Mouse (Mus musculus) cortical plate, adult 2 months (tissue): ENCODE data around the gene Gm4756. TPM values are rescaled to one million over a fixed set of nuclear protein-coding genes. Genes with fewer than 3 reads are reported as not detected.
A peak's percentile ranks its signal among the peaks of the same experiment; 100 is the strongest.

Source experiments
- H3K27ac ChIP-seq: fragments of 200-500 bp; 2 replicates; pipeline ENCODE4 v1.5.1; 2012; ENCODE audit warnings: low read length, control low read depth, inconsistent platforms; ENCODE audit not compliant: insufficient read depth
- H3K4me1 ChIP-seq: fragments of 200-500 bp; 2 replicates; pipeline ENCODE4 v1.6.1; 2011; ENCODE audit warnings: low read length; ENCODE audit not compliant: control insufficient read depth, insufficient read depth
- H3K4me3 ChIP-seq: fragments of 200-500 bp; 2 replicates; pipeline ENCODE4 v1.5.1; 2011; ENCODE audit warnings: mild to moderate bottlenecking, low read length, control low read depth; ENCODE audit not compliant: insufficient read depth
- CTCF ChIP-seq: fragments of 200-500 bp; IDR thresholded peaks from 2 replicates; pipeline ENCODE4 v1.5.1; 2011; ENCODE audit warnings: mild to moderate bottlenecking, control low read depth, low read length; ENCODE audit not compliant: insufficient read depth; ENCODE audit errors: extremely low read depth
- POLR2A ChIP-seq: fragments of 200-500 bp; IDR thresholded peaks from 2 replicates; pipeline ENCODE4 v1.6.1; 2011; ENCODE audit warnings: mild to moderate bottlenecking, low read length, control low read depth; ENCODE audit not compliant: insufficient read depth; ENCODE audit errors: extremely low read depth
- polyA plus RNA-seq: library from polyadenylated mRNA; depleted of rRNA; stranded (reverse); fragments of >200 nt; gene quantifications from 2 replicates; pipeline ENCODE4 v1.2.3, GENCODE M21; 2012

Gene Gm4756
- polyA plus RNA-seq, 1 experiment, result not detected

GRCm38 (mm10) chr12:72592991-72593390, 56.5 kb downstream of the Gm4756 start:
- Histone ChIP-seq H3K4me1 (no peaks in the 10 kb centered on the region), H3K27ac (no peak overlapping the region), H3K4me3 (no peak overlapping the region)
- no peak for TF ChIP-seq CTCF

DNA sequence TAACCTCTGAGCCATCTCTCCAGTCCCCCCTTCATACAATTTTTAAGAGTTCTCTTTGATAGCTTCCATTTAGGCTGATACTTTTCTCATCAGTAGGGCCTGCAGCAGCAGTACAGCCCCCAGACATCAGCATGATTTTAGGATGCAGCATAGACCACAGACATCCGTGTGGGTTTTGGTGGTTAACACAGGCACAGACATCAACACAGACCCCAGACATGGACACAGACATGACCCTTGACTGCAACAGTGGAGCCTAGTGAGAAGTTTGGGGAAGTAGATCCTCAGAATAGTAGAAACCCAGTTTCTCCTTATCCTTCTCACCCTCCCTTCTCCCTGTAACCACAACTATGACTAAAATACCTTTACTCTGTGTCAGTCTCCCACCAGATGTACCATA, 64.1 kb downstream of the Gm4756 start:
- Histone ChIP-seq H3K4me3 (no peak overlapping the region), H3K27ac (no peak overlapping the region), H3K4me1 (no peaks in the 10 kb centered on the region)
- TF ChIP-seq POLR2A, result no peak
- TF ChIP-seq CTCF, result no peak

DNA sequence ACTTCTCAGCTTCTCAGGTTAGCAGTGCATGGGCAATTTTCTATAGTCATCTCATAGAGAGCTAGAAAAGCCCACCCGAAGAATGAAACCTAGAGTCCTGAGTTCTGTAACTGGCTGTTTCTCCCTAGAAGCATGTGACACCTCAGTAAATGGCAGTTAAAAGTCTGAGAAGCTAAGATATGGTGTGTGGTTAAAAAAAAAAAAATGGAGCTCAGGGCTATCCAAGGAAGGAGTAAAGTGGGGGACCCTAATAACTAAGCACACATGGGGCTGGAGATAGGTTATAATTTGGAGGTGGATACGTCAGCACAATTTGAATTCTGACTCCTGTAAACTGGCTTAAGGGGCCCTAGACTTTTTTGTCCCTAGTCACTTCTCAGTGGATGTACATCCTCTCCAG, 66.4 kb downstream of the Gm4756 start:
- no peaks in the 10 kb centered on the region for H3K4me1 ChIP-seq
- no peak overlapping the region for H3K4me3 ChIP-seq
- TF ChIP-seq CTCF (no peak), POLR2A (no peak)
- no peak overlapping the region for H3K27ac ChIP-seq

DNA sequence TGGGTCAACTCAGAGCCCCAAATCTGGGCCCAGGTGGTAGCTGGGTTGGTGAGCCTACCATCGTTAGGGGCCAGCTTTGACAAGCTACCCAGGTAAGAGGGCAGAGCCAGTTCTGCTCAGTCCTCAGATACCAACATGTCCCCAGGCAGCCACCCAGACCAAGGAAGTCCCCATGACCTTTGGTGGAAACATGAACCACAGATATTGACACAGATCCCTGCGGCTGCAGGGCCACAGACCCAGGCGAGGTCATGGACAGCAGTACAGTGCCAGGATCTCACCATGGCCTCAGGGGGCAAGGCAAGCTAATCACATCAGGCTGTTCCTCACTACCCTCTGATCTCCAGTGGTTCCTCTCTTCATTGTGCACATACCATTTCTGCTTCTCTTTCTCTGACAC, 67.4 kb downstream of the Gm4756 start:
- no peak for TF ChIP-seq POLR2A
- Histone ChIP-seq H3K4me3 (no peak overlapping the region), H3K27ac (no peak overlapping the region), H3K4me1 (no peaks in the 10 kb centered on the region)

- no peak overlapping the region for H3K27ac ChIP-seq
- H3K4me1 ChIP-seq, result no peaks in the 10 kb centered on the region
- H3K4me3 ChIP-seq, result no peak overlapping the region
- TF ChIP-seq CTCF, result no peak
- TF ChIP-seq POLR2A, result no peak
These were observed 85.1 kb downstream of the Gm4756 start for GRCm38 (mm10) chr12:72564281-72564795.

- H3K4me3 ChIP-seq, result no peak overlapping the region
- H3K27ac ChIP-seq, result no peak overlapping the region
- TF ChIP-seq CTCF (no peak), POLR2A (no peak)
- H3K4me1 ChIP-seq, result no peaks in the 10 kb centered on the region
These were observed 95.1 kb downstream of the Gm4756 start for GRCm38 (mm10) chr12:72554347-72554746.

GRCm38 (mm10) chr12:72538571-72538970, 110.9 kb downstream of the Gm4756 start:
- no peak overlapping the region for H3K27ac ChIP-seq
- TF ChIP-seq POLR2A (no peak), CTCF (no peak)
- H3K4me1 ChIP-seq, result no peaks in the 10 kb centered on the region; the same call in 1 of the 2 replicates
- H3K4me3 ChIP-seq, result no peak overlapping the region

- TF ChIP-seq CTCF (no peak), POLR2A (peak; percentile 67)
- Histone ChIP-seq H3K27ac (no peak within 1 kb of the TSS), H3K4me1 (no peaks in the 10 kb centered on the region; the same call in 1 of the 2 replicates), H3K4me3 (peak within 1 kb of the TSS; percentile 59)
These were observed 113.4 kb downstream of the Gm4756 start, which contains the start of gene Pcnx4 for GRCm38 (mm10) chr12:72536021-72536597. TSS of gene Pcnx4 (plus strand) at chr12:72536383.

GRCm38 (mm10) chr12:72535599-72535998, 113.9 kb downstream of the Gm4756 start:
- no peaks in the 10 kb centered on the region; the same call in 1 of the 2 replicates for H3K4me1 ChIP-seq
- H3K27ac ChIP-seq, result no peak overlapping the region
- peak overlapping the region; percentile 59 for H3K4me3 ChIP-seq
- no peak for TF ChIP-seq POLR2A

DNA sequence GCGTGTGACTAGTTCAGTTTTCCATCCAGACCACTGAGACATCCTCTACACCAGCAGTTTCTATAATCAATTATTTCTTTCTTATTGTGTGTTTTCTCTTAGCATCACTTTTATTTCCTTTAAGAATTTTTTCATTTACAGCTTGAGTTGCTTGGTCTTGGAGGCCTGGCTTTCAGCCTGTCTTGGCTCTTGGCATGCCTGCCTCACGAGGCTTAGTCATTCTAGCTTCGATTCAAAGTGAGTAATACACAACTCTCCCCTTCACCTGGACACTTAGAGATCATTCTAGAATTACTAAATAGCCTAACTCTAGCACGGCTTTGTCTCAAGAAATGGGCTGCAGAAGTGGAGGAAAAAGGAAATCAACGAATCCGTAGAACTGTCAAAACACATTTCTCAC, 115.5 kb downstream of the Gm4756 start:
- Histone ChIP-seq H3K27ac (no peak overlapping the region), H3K4me3 (no peak overlapping the region), H3K4me1 (no peaks in the 10 kb centered on the region; the same call in 1 of the 2 replicates)
- no peak for TF ChIP-seq POLR2A
